Mouse (Mus musculus) MEL (cell line): ENCODE data around the gene Cdkn1b.

Experiments
- MAFK ChIP-seq: IDR thresholded peaks from 2 replicates; pipeline ENCODE4 v1.6.1; 2011; ENCODE audit warnings: low read depth, mild to moderate bottlenecking, low read length, improper control_type of control experiment, borderline replicate concordance
- ZC3H11A ChIP-seq: IDR thresholded peaks from 2 replicates; pipeline ENCODE4 v1.6.1; 2012; ENCODE audit warnings: low read depth, mild to moderate bottlenecking, inconsistent platforms, low read length, improper control_type of control experiment

DNA sequence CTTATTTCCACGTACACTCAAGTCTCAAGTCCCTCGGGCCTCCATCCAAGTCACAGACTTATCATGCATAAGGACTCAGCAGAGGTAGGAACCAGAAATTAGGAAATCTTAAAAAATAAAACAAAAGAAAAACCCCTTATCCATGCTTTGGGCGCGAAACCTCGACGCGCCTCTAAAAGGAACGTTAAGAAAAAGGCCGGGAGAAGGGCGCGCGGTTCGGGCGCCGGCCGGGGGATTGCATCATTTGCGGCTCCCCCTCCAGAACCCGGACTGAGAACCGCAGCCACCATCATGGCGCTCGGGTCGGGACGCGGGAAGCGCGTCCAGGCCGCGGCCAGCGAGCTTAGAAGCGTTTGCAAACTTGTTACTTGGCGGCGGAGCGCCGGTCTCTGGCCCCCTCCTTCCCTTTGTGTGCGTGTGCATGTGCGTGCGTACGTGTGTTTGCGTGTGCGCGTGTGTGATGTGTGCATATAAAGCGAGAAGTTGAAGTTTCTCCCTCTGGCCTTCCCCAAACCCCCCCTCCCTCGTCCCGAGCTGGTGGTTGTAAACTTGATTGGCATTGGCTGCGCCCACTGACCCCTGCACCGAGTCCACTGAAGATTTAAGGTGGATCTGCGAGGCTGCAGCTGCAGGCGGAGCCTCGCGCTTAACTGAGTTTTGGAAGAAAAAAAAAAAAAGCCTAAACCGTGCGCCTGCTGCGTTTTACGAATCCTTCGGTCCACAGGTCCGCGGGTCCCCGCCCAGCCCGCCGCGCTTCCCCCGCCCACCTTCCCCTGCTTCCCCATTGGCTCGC, 8.1 kb downstream of the Cdkn1b start:
- TF ChIP-seq MAFK = no peak
- no peak for TF ChIP-seq ZC3H11A
